In genomic region chr8:94871108-94871894, GRCm38 (mm10) we compare ENCODE assay signal across 8 mouse cellular contexts. TPM values are rescaled to one million over a fixed set of nuclear protein-coding genes. Genes with fewer than 3 reads are reported as not detected.
DNase-seq lines count a peak whose midpoint lies in the region; ATAC-seq and TF ChIP-seq lines count a peak whose summit lies in the region.

No protein-coding gene starts in this region.

- H3K27ac ChIP-seq in embryonic facial prominence, embryonic 12.5 days = no peak overlapping the region; the same call in 1 of the 2 replicates
- peak overlapping the region; percentile 78 for H3K27ac ChIP-seq in heart, embryonic 10.5 days
- peak overlapping the region; percentile 80 for H3K27ac ChIP-seq in limb, embryonic 15.5 days
- H3K27ac ChIP-seq in midbrain, postnatal 0 days (ENCODE audit: low read depth, low read length) = peak overlapping the region; percentile 81

- H3K27me3 ChIP-seq in embryonic facial prominence, embryonic 12.5 days = peaks cover 20% of the 10 kb centered on the region
- H3K27me3 ChIP-seq in heart, embryonic 10.5 days (ENCODE audit: insufficient read depth, poor library complexity, severe bottlenecking) = peaks cover 5% of the 10 kb centered on the region; the same call in 1 of the 2 replicates
- H3K27me3 ChIP-seq in limb, embryonic 15.5 days = 0 out of 2 replicates have a peak, but pooled peaks cover 10% of the 10 kb centered on the region
- H3K27me3 ChIP-seq in midbrain, postnatal 0 days (ENCODE audit: insufficient read depth, low read length) = peaks cover 7% of the 10 kb centered on the region; the same call in 1 of the 2 replicates

- H3K9me3 ChIP-seq in embryonic facial prominence, embryonic 12.5 days = no peaks in the 10 kb centered on the region
- H3K9me3 ChIP-seq in heart, embryonic 10.5 days = no peaks in the 10 kb centered on the region
- H3K9me3 ChIP-seq in limb, embryonic 15.5 days = no peaks in the 10 kb centered on the region
- H3K9me3 ChIP-seq in midbrain, postnatal 0 days (ENCODE audit: low read length) = no peaks in the 10 kb centered on the region

- peak overlapping the region; percentile 45 for H3K4me3 ChIP-seq in embryonic facial prominence, embryonic 12.5 days
- peak overlapping the region; percentile 57 for H3K4me3 ChIP-seq in heart, embryonic 10.5 days
- H3K4me3 ChIP-seq in limb, embryonic 15.5 days = peak overlapping the region; percentile 48
- peak overlapping the region; percentile 66 for H3K4me3 ChIP-seq in midbrain, postnatal 0 days (ENCODE audit: low read depth, low read length)

- peak overlapping the region; percentile 89 for H3K4me2 ChIP-seq in embryonic facial prominence, embryonic 12.5 days (replicated peaks)
- peak overlapping the region; percentile 78 for H3K4me2 ChIP-seq in limb, embryonic 15.5 days
- H3K4me2 ChIP-seq in midbrain, postnatal 0 days (ENCODE audit: low read depth, low read length, poor library complexity, severe bottlenecking) = peak overlapping the region; percentile 91

- DNase-seq in urinary bladder, postnatal 25 days (ENCODE audit: low spot score) = peak; percentile 43
- DNase-seq in urinary bladder, postnatal 10 days (ENCODE audit: low spot score) = no peak
- DNase-seq in heart, embryonic 10.5 days (ENCODE audit: low spot score) = peak; percentile 85
- peak; percentile 89 for DNase-seq in kidney, adult 9 months
- DNase-seq in midbrain, postnatal 0 days (ENCODE audit: low spot score) = peak; percentile 92
- peak; percentile 16 for DNase-seq in thymus, postnatal 25 days

- no peak for ATAC-seq in embryonic facial prominence, embryonic 12.5 days (ENCODE audit: insufficient number of reproducible peaks, insufficient read depth, low FRiP score, low TSS enrichment)
- peak; percentile 76 for ATAC-seq in limb, embryonic 15.5 days (ENCODE audit: insufficient number of reproducible peaks, low FRiP score, low TSS enrichment, low read depth)
- ATAC-seq in midbrain, postnatal 0 days (ENCODE audit: low FRiP score) = peak; percentile 80

- H3K9ac ChIP-seq in embryonic facial prominence, embryonic 12.5 days = peak overlapping the region; percentile 50
- peak overlapping the region; percentile 42 for H3K9ac ChIP-seq in limb, embryonic 15.5 days
- peak overlapping the region; percentile 88 for H3K9ac ChIP-seq in midbrain, postnatal 0 days (replicated peaks; ENCODE audit: low read length, poor library complexity, severe bottlenecking)

- peaks cover 8% of the 10 kb centered on the region for H3K36me3 ChIP-seq in embryonic facial prominence, embryonic 12.5 days
- peaks cover 42% of the 10 kb centered on the region for H3K36me3 ChIP-seq in heart, embryonic 10.5 days
- H3K36me3 ChIP-seq in limb, embryonic 15.5 days = peaks cover 22% of the 10 kb centered on the region
- H3K36me3 ChIP-seq in midbrain, postnatal 0 days (ENCODE audit: insufficient read depth, low read length) = peaks cover 8% of the 10 kb centered on the region

- peaks cover 42% of the 10 kb centered on the region for H3K4me1 ChIP-seq in embryonic facial prominence, embryonic 12.5 days
- peaks cover 89% of the 10 kb centered on the region for H3K4me1 ChIP-seq in heart, embryonic 10.5 days
- peaks cover 69% of the 10 kb centered on the region for H3K4me1 ChIP-seq in limb, embryonic 15.5 days
- peaks cover 17% of the 10 kb centered on the region for H3K4me1 ChIP-seq in midbrain, postnatal 0 days (ENCODE audit: insufficient read depth, low read length)

- 3% methylated on average over 7 of the region's 7 CpGs for WGBS in embryonic facial prominence, embryonic 12.5 days
- WGBS in heart, embryonic 10.5 days = 7% methylated on average over 7 of the region's 7 CpGs
- 4% methylated on average over 7 of the region's 7 CpGs for WGBS in limb, embryonic 15.5 days
- 8% methylated on average over 6 of the region's 7 CpGs for WGBS in midbrain, postnatal 0 days

- peak; percentile 41 for TF ChIP-seq CTCF in midbrain, postnatal 0 days (IDR thresholded peaks at IDR 0.05)

RNA-seq across cellular contexts. Expression of gene Dok4, which starts 4.8 kb away (rescaled TPM):
- 23.0 and 25.1 TPM in 2 replicates for polyA plus RNA-seq in embryonic facial prominence, embryonic 12.5 days (2016; fragmentation: Nextera tagmentation; extraction: Ambion mirVana)
- 71.3 and 83.4 TPM in 2 replicates for polyA plus RNA-seq in heart, embryonic 10.5 days (2016; fragmentation: Nextera tagmentation; extraction: Ambion mirVana)
- polyA plus RNA-seq in limb, embryonic 15.5 days (2015; fragmentation: Nextera tagmentation; extraction: Ambion mirVana) = 28.2 and 32.1 TPM in 2 replicates
- total RNA-seq in midbrain, postnatal 0 days (2014; rRNA removed) = 154 and 155 TPM in 2 replicates
- 95.0 and 104 TPM in 2 replicates for polyA plus RNA-seq in midbrain, postnatal 0 days (2015; fragmentation: Nextera tagmentation; extraction: Ambion mirVana)

RNA-seq across cellular contexts. Expression of gene Polr2c, which starts 14.1 kb away (rescaled TPM):
- polyA plus RNA-seq in embryonic facial prominence, embryonic 12.5 days (2016; fragmentation: Nextera tagmentation; extraction: Ambion mirVana) = 145 and 154 TPM in 2 replicates
- 164 and 190 TPM in 2 replicates for polyA plus RNA-seq in heart, embryonic 10.5 days (2016; fragmentation: Nextera tagmentation; extraction: Ambion mirVana)
- polyA plus RNA-seq in limb, embryonic 15.5 days (2015; fragmentation: Nextera tagmentation; extraction: Ambion mirVana) = 121 and 122 TPM in 2 replicates
- total RNA-seq in midbrain, postnatal 0 days (2014; rRNA removed) = 62.5 and 70.5 TPM in 2 replicates
- polyA plus RNA-seq in midbrain, postnatal 0 days (2015; fragmentation: Nextera tagmentation; extraction: Ambion mirVana) = 93.3 and 101 TPM in 2 replicates

RNA-seq across cellular contexts. Expression of gene Ciapin1, which starts 33.1 kb away (rescaled TPM):
- polyA plus RNA-seq in embryonic facial prominence, embryonic 12.5 days (2016; fragmentation: Nextera tagmentation; extraction: Ambion mirVana) = 141 and 144 TPM in 2 replicates
- polyA plus RNA-seq in heart, embryonic 10.5 days (2016; fragmentation: Nextera tagmentation; extraction: Ambion mirVana) = 148 and 158 TPM in 2 replicates
- polyA plus RNA-seq in limb, embryonic 15.5 days (2015; fragmentation: Nextera tagmentation; extraction: Ambion mirVana) = 81.8 and 82.8 TPM in 2 replicates
- 60.6 and 62.7 TPM in 2 replicates for total RNA-seq in midbrain, postnatal 0 days (2014; rRNA removed)
- polyA plus RNA-seq in midbrain, postnatal 0 days (2015; fragmentation: Nextera tagmentation; extraction: Ambion mirVana) = 162 and 164 TPM in 2 replicates

RNA-seq across cellular contexts. Expression of gene Coq9, which starts 33.2 kb away (rescaled TPM):
- polyA plus RNA-seq in embryonic facial prominence, embryonic 12.5 days (2016; fragmentation: Nextera tagmentation; extraction: Ambion mirVana) = 61.8 and 66.3 TPM in 2 replicates
- 97.9 and 129 TPM in 2 replicates for polyA plus RNA-seq in heart, embryonic 10.5 days (2016; fragmentation: Nextera tagmentation; extraction: Ambion mirVana)
- polyA plus RNA-seq in limb, embryonic 15.5 days (2015; fragmentation: Nextera tagmentation; extraction: Ambion mirVana) = 74.6 and 81.5 TPM in 2 replicates
- 101 and 110 TPM in 2 replicates for total RNA-seq in midbrain, postnatal 0 days (2014; rRNA removed)
- polyA plus RNA-seq in midbrain, postnatal 0 days (2015; fragmentation: Nextera tagmentation; extraction: Ambion mirVana) = 46.5 and 54.8 TPM in 2 replicates

RNA-seq across cellular contexts. Expression of gene Ccdc102a, which starts 46.6 kb away (rescaled TPM):
- polyA plus RNA-seq in embryonic facial prominence, embryonic 12.5 days (2016; fragmentation: Nextera tagmentation; extraction: Ambion mirVana) = 51.5 and 51.9 TPM in 2 replicates
- polyA plus RNA-seq in heart, embryonic 10.5 days (2016; fragmentation: Nextera tagmentation; extraction: Ambion mirVana) = 22.0 and 31.0 TPM in 2 replicates
- polyA plus RNA-seq in limb, embryonic 15.5 days (2015; fragmentation: Nextera tagmentation; extraction: Ambion mirVana) = 39.5 and 41.8 TPM in 2 replicates
- total RNA-seq in midbrain, postnatal 0 days (2014; rRNA removed) = 5.4 and 6.1 TPM in 2 replicates
- 3.6 and 3.7 TPM in 2 replicates for polyA plus RNA-seq in midbrain, postnatal 0 days (2015; fragmentation: Nextera tagmentation; extraction: Ambion mirVana)
